Mouse (Mus musculus) liver, adult 2 months (tissue): Measurements from ENCODE around the gene Ehbp1. TPM values are rescaled to one million over a fixed set of nuclear protein-coding genes. Genes with fewer than 3 reads are reported as not detected.

Experiments used
- DNase-seq: peaks from one replicate; pipeline ENCODE4 v3.0.0-alpha.2; 2011; ENCODE audit warnings: low read depth, low spot score; ENCODE audit errors: extremely low read depth
- H3K27ac ChIP-seq: fragments of 200-500 bp; replicated peaks from 2 replicates; pipeline ENCODE4 v1.5.1; 2012; ENCODE audit warnings: low read depth, mild to moderate bottlenecking, control low read depth, inconsistent platforms, low read length; ENCODE audit not compliant: insufficient read depth
- H3K27me3 ChIP-seq: fragments of 200-500 bp; 2 replicates; pipeline ENCODE4 v1.6.1; 2012; ENCODE audit warnings: mild to moderate bottlenecking, moderate library complexity, low read length, inconsistent platforms; ENCODE audit not compliant: control insufficient read depth, insufficient read depth
- H3K36me3 ChIP-seq: fragments of 200-500 bp; 2 replicates; pipeline ENCODE4 v1.6.1; 2012; ENCODE audit warnings: low read length, inconsistent platforms; ENCODE audit not compliant: control insufficient read depth, insufficient read depth
- H3K4me1 ChIP-seq: fragments of 200-500 bp; 2 replicates; pipeline ENCODE4 v1.6.1; 2011; ENCODE audit warnings: low read length; ENCODE audit not compliant: control insufficient read depth, insufficient read depth
- H3K4me3 ChIP-seq: fragments of 200-500 bp; 2 replicates; pipeline ENCODE4 v1.5.1; 2011; ENCODE audit warnings: low read depth, mild to moderate bottlenecking, control low read depth, low read length, moderate library complexity; ENCODE audit not compliant: insufficient read depth
- H3K79me2 ChIP-seq: fragments of 200-500 bp; 2 replicates; pipeline ENCODE4 v1.6.1; 2012; ENCODE audit warnings: inconsistent platforms, mild to moderate bottlenecking, low read length, moderate library complexity; ENCODE audit not compliant: control insufficient read depth, insufficient read depth
- H3K9ac ChIP-seq: fragments of 200-500 bp; 2 replicates; pipeline ENCODE4 v1.6.1; 2012; ENCODE audit warnings: low read depth, mild to moderate bottlenecking, control low read depth, inconsistent platforms, low read length
- CTCF ChIP-seq: fragments of 200-500 bp; IDR thresholded peaks from 2 replicates; pipeline ENCODE4 v1.5.1; 2011; ENCODE audit warnings: low read depth, low read length, control low read depth
- POLR2A ChIP-seq: fragments of 200-500 bp; IDR thresholded peaks from 2 replicates; pipeline ENCODE4 v1.6.1; 2011; ENCODE audit warnings: low read length, control low read depth; ENCODE audit not compliant: insufficient read depth; ENCODE audit errors: extremely low read depth
- WGBS: fragments of 180-500 bp; shearing (Covaris S2); methylation state at CpG from one replicate; pipeline ENCODE4 v1.1.7; 2018; 5-methylcytosine and 5-hydroxymethylcytosine counted together
- polyA plus RNA-seq: library from polyadenylated mRNA; depleted of rRNA; stranded (reverse); fragments of >200 nt; gene quantifications from 2 replicates; pipeline ENCODE4 v1.2.3, GENCODE M21; 2012; rRNA removed
- total RNA-seq: library from RNA; depleted of rRNA; stranded (reverse); fragments of >200 nt; gene quantifications from 2 replicates; pipeline ENCODE4 v1.2.3, GENCODE M21; 2014; rRNA removed

Gene Ehbp1
- total RNA-seq, result 7.7 and 9.5 TPM in 2 replicates
- polyA plus RNA-seq, result 1.0 and 1.3 TPM in 2 replicates

DNA sequence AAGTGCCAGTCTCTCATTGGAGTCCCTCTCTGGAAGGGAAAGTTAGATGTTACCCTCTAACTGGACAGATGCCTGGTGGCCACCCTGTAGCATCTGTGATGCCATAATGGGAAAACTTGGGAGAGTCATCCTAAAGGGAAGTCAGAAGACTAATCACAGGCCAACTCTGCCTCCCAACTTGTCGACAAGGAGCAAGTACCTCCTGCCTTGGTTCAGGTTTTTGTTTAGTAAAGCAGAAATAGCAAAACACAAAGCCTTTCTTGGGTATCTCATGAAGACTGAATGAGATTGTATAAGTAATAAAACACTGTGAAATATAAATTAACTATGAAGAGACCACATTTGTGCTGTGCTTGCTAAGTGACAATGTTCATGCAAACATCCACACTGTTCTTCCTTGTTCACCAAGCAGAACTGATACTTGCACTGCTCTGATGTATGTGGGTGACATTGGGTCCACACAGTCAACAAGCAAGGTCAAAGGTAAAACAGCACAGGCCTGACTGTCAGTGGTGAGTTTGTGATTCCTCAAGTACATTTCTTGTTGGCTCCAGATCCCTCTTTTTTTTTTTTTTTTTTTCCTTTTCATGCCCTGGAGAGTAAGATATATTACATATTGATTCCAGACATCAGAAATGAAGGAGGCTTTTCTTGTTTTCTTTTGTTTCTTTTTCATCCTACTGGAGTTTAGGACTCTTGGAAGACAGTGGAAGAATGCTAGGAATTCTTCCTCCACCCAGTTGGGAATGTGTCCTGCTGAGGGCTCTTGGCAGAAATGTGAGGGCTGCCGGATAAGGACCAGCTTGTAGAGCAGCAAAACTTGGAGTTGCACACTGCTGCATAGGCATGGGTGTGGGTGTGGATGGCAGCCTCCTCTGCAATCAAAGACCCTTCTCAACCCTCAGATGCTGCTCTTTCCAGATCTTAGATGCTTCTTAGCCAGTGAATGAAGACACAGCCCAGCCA lies at the start of gene Ehbp1:
Ehbp1 (minus strand) TSS at position 51 of the 966 bp plus-strand sequence.
- Histone ChIP-seq H3K4me1 (no peaks in the 10 kb centered on the region), H3K9ac (no peak within 1 kb of the TSS), H3K79me2 (no peaks in the 10 kb centered on the region), H3K36me3 (no peaks in the 10 kb centered on the region), H3K27me3 (no peaks in the 10 kb centered on the region), H3K27ac (no peak within 1 kb of the TSS), H3K4me3 (no peak within 1 kb of the TSS)
- DNase-seq, result peak; percentile 19
- WGBS, result 80% methylated on average over 2 of the region's 2 CpGs
- no peak for TF ChIP-seq POLR2A
- TF ChIP-seq CTCF, result no peak

- no peaks in the 10 kb centered on the region for H3K27me3 ChIP-seq
- H3K4me3 ChIP-seq, result no peak overlapping the region
- TF ChIP-seq POLR2A (no peak), CTCF (no peak)
- DNase-seq, result peak; percentile 95
- H3K36me3 ChIP-seq, result no peaks in the 10 kb centered on the region
- no peak overlapping the region for H3K9ac ChIP-seq
- H3K79me2 ChIP-seq, result no peaks in the 10 kb centered on the region
- H3K4me1 ChIP-seq, result peaks cover 2% of the 10 kb centered on the region
- 14% methylated on average over 6 of the region's 6 CpGs for WGBS
- peak overlapping the region; percentile 28 for H3K27ac ChIP-seq
These were observed 45.5 kb upstream of the Ehbp1 start for GRCm38 (mm10) chr11:22387472-22388098.

DNA sequence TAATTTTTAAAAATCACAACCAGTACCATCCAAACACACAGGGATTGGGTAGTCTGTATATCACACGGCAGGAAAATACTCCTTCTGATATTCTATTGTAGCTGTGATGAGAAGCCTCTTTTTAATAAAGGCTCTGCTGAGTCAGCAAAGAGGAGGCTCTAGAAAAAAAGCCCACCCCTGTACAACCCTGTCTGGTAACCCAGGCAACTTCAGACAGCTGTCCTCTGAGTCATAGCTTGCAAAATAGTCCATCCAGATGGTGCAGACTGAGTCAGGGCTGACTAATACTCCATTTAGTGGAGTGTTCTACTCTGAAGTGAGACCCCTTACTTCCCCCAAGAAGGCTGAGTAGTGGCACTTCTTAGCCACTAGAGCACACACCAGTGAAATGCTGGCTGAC lies 41.4 kb upstream of the Ehbp1 start:
- Histone ChIP-seq H3K27ac (no peak overlapping the region), H3K27me3 (no peaks in the 10 kb centered on the region), H3K4me3 (no peak overlapping the region), H3K79me2 (no peaks in the 10 kb centered on the region), H3K36me3 (no peaks in the 10 kb centered on the region), H3K9ac (no peak overlapping the region), H3K4me1 (peaks cover 12% of the 10 kb centered on the region)
- no peak for DNase-seq
- WGBS, result 92% methylated on average over 1 of the region's 1 CpGs
- TF ChIP-seq POLR2A (no peak), CTCF (no peak)

DNA sequence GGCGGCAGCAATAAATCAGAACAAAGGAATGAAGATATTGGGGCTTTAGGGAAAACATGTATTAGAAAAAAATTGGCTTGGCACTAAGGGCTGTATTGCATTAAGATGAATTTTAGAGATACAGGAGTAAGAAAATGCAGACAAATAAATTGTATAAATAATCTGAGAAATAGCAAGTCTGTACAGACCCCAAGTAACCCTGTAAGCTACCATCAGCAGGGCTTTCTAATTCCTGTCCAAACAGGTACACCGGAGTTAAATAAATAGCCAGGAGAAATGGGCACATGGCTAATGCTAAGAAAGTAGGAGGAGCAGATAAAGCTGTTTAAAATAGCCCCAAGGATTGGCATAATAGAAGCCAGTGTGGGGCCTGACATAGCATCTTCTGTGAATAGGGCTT lies 32.7 kb upstream of the Ehbp1 start:
- Histone ChIP-seq H3K9ac (no peak overlapping the region), H3K79me2 (no peaks in the 10 kb centered on the region), H3K27ac (no peak overlapping the region), H3K36me3 (no peaks in the 10 kb centered on the region), H3K4me1 (peaks cover 6% of the 10 kb centered on the region), H3K4me3 (no peak overlapping the region), H3K27me3 (no peaks in the 10 kb centered on the region)
- DNase-seq, result no peak
- TF ChIP-seq POLR2A (no peak), CTCF (no peak)
- WGBS, result 88% methylated on average over 2 of the region's 2 CpGs

- Histone ChIP-seq H3K4me1 (peaks cover 5% of the 10 kb centered on the region), H3K79me2 (no peaks in the 10 kb centered on the region), H3K27me3 (no peaks in the 10 kb centered on the region), H3K9ac (no peak overlapping the region), H3K36me3 (no peaks in the 10 kb centered on the region), H3K4me3 (no peak overlapping the region), H3K27ac (no peak overlapping the region)
- peak; percentile 92 for DNase-seq
- WGBS, result 29% methylated on average over 3 of the region's 3 CpGs
- no peak for TF ChIP-seq POLR2A
These were observed 31.2 kb upstream of the Ehbp1 start for GRCm38 (mm10) chr11:22373290-22373674.
